Mouse (Mus musculus) cerebellum, adult 2 months (tissue): Measurements from ENCODE around the gene Fkbp6. TPM values are rescaled to one million over a fixed set of nuclear protein-coding genes. Genes with fewer than 3 reads are reported as not detected.

Experiments
- DNase-seq, 2 experiments: peaks; one replicate each; pipeline ENCODE4 v3.0.0; 2021
- H3K27ac ChIP-seq: fragments of 200-500 bp; 2 replicates; pipeline ENCODE4 v1.5.1; 2012; ENCODE audit warnings: low read length, control low read depth, inconsistent platforms; ENCODE audit not compliant: insufficient read depth
- H3K27me3 ChIP-seq: fragments of 200-500 bp; 2 replicates; pipeline ENCODE4 v1.6.1; 2012; ENCODE audit warnings: inconsistent platforms, mild to moderate bottlenecking, low read length, moderate library complexity; ENCODE audit not compliant: control insufficient read depth, insufficient read depth
- H3K4me1 ChIP-seq: fragments of 200-500 bp; 2 replicates; pipeline ENCODE4 v1.6.1; 2011; ENCODE audit warnings: low read length; ENCODE audit not compliant: control insufficient read depth, insufficient read depth
- H3K4me3 ChIP-seq: fragments of 200-500 bp; replicated peaks from 2 replicates; pipeline ENCODE3; 2011; ENCODE audit warnings: mild to moderate bottlenecking, low read depth, low read length, control low read depth; ENCODE audit not compliant: insufficient read depth
- CTCF ChIP-seq: fragments of 200-500 bp; IDR thresholded peaks from 2 replicates; pipeline ENCODE4 v1.5.1; 2011; ENCODE audit warnings: low read depth, mild to moderate bottlenecking, control low read depth, low read length, moderate library complexity, borderline replicate concordance; ENCODE audit not compliant: insufficient read depth
- POLR2A ChIP-seq: fragments of 200-500 bp; IDR thresholded peaks from 2 replicates; pipeline ENCODE4 v1.6.1; 2011; ENCODE audit warnings: low read length, control low read depth, borderline replicate concordance; ENCODE audit not compliant: insufficient read depth
- WGBS: fragments of 180-500 bp; shearing (Covaris S2); methylation state at CpG from one replicate; pipeline ENCODE4 v1.1.7; 2018; 5-methylcytosine and 5-hydroxymethylcytosine counted together
- polyA plus RNA-seq: library from polyadenylated mRNA; depleted of rRNA; stranded (reverse); fragments of >200 nt; gene quantifications from 2 replicates; pipeline ENCODE4 v1.2.3, GENCODE M21; 2012

The Fkbp6 gene
- polyA plus RNA-seq, 1 experiment = not detected

DNA sequence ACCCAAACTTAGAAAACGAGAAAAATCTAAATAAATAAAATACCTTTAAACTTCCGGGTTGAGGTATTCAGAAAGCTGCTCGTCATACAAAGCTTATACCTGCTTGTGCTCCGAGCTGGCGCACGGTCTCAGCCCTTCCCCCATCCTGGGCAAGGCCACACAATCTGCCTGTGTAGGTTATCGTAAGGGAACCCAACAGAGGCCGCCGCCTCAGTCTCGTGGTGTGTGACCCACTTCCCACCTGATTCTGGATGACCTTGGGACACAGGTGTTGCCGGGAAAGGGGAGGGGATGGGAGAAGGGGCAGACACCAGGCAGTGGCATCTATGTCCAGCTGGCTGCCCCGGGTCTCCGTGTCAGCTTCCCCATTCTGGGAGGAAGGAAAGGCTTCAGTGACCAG lies 1.8 kb upstream of the Fkbp6 start:
- DNase-seq = no peak
- H3K4me3 ChIP-seq = no peak overlapping the region
- no peaks in the 10 kb centered on the region for H3K4me1 ChIP-seq
- H3K27me3 ChIP-seq = no peaks in the 10 kb centered on the region
- WGBS = 81% methylated on average over 13 of the region's 13 CpGs
- no peak overlapping the region for H3K27ac ChIP-seq
- TF ChIP-seq POLR2A (no peak), CTCF (no peak)

DNA sequence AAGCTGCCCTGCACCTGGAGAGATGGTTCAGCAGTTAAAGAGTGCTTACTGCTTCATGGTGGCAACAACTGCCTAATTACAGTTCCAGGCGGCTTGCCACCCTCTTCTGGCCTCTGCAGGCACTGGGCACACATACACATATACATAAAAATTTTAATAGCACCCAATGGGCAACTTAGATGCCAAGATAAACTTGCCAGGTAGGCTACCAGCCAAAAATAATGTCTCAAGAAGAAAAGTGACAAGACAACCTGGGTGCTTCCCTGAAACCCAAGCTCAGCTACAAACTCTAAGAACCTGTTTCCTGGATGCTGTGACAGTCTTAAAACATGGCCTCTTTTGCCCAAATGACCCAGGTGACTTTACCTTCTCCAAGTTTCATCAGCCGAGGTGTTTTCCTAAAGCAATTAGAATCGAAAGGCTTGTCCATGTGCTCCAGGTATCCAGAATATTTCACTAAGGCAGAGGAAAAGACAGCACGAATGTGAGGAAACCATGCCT lies 2.3 kb downstream of the Fkbp6 start:
- TF ChIP-seq POLR2A = no peak
- no peak for TF ChIP-seq CTCF

DNA sequence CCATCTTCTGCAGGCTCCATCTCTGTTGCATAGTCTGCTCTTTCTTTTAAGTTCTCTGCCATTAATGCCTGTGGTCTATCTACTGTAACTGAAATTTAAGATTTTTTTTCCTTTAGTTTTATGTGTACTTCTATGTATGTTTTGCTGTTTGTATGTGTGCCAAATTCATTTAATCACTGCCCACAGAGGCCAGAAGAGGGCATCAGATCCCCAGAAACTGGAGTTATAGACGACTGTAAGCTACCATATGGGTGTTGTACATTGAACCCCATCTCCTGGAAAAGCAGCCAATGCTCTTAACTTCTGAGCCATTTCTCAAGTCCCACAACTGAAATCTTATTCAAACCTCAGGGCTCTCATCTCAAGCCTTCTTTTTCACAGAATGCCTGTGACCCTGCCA lies 3.4 kb downstream of the Fkbp6 start:
- peaks cover 4% of the 10 kb centered on the region; the same call in 1 of the 2 replicates for H3K4me1 ChIP-seq
- no peaks in the 10 kb centered on the region for H3K27me3 ChIP-seq
- WGBS = 6% methylated on average over 1 of the region's 1 CpGs
- no peak for DNase-seq
- no peak overlapping the region for H3K4me3 ChIP-seq
- no peak for TF ChIP-seq POLR2A
- H3K27ac ChIP-seq = no peak overlapping the region

More for the DNA sequence above, 2.3 kb downstream of the Fkbp6 start:
- H3K4me3 ChIP-seq = no peak overlapping the region
- peaks cover 4% of the 10 kb centered on the region; the same call in 1 of the 2 replicates for H3K4me1 ChIP-seq
- 62% methylated on average over 4 of the region's 4 CpGs for WGBS
- H3K27ac ChIP-seq = no peak overlapping the region
- no peaks in the 10 kb centered on the region for H3K27me3 ChIP-seq
- no peak for DNase-seq

GRCm38 (mm10) chr5:135345989-135346388 lies 3.9 kb downstream of the Fkbp6 start:
- TF ChIP-seq CTCF (no peak), POLR2A (no peak)
- H3K4me1 ChIP-seq = peaks cover 4% of the 10 kb centered on the region; the same call in 1 of the 2 replicates
- no peak overlapping the region for H3K27ac ChIP-seq
- DNase-seq = no peak
- H3K27me3 ChIP-seq = no peaks in the 10 kb centered on the region
- 28% methylated on average over 7 of the region's 7 CpGs for WGBS
- no peak overlapping the region for H3K4me3 ChIP-seq

DNA sequence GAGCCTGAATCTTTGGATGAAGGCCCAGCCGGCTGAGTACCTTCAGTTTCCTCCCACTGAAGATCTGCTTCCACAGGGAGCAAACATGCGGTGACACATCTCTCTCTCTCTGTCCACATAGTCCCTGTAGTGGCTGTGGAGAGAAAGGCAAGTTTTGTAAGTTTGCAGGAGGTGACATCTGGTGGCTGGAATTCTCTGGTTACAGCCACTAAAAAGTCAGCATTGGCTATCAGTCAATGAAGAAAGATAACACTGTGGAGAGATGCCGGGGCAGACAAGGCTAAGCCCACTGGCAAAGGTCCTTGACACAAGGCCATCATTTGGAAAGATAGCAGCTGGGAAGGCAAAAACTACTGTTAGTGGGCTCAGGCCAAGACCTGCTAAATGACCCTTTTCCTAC lies 12.3 kb downstream of the Fkbp6 start:
- H3K4me1 ChIP-seq = no peaks in the 10 kb centered on the region
- TF ChIP-seq POLR2A = no peak
- H3K27ac ChIP-seq = no peak overlapping the region
- H3K27me3 ChIP-seq = no peaks in the 10 kb centered on the region
- WGBS = 48% methylated on average over 3 of the region's 3 CpGs
- no peak overlapping the region for H3K4me3 ChIP-seq
- no peak for DNase-seq

DNA sequence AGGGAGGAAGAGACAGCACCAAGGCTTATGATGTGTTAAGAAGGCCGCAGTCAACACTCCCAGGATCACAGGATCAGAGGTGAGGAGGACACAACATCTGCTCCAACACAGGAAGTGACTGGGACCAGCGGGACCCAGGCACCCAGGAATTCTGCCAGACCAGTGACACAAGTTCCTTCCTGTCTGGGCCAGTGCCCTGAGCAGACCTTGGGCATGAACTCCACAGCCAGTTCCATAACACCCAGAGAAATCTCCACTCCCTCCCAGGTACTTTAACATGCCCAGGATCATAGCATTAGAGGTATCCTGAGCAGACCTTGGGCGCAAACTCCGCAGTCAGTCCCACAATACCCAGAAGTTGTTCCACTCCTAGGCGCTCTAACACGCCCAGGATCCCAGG lies 18.7 kb downstream of the Fkbp6 start:
- no peak for DNase-seq
- Histone ChIP-seq H3K4me3 (no peak overlapping the region), H3K4me1 (no peaks in the 10 kb centered on the region), H3K27ac (no peak overlapping the region), H3K27me3 (no peaks in the 10 kb centered on the region)
- 84% methylated on average over 6 of the region's 6 CpGs for WGBS
- TF ChIP-seq CTCF = no peak
- no peak for TF ChIP-seq POLR2A

DNA sequence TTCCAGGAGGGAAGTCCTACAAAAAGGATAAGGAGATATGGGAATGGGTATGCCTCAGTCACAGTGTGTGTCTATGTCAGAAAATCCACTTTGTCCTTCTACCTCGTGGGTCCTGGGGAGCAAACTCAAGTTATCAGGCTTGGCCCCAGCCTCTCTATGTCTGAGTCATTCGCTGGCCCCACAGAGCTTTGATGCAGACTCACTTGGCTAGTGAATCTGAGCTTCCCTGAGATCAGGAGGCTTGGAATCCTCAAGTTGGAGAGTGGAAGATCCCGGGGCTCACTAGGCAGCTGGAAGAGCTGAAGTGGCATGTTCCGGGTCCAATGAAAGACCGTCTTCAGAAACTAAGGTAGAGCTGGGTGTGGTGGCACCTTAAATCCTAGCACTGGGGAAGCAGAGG lies 19.6 kb downstream of the Fkbp6 start:
- H3K4me3 ChIP-seq = no peak overlapping the region
- no peak for DNase-seq
- H3K4me1 ChIP-seq = no peaks in the 10 kb centered on the region
- H3K27ac ChIP-seq = no peak overlapping the region
- WGBS = 81% methylated on average over 5 of the region's 5 CpGs
- TF ChIP-seq CTCF = no peak
- TF ChIP-seq POLR2A = no peak
- H3K27me3 ChIP-seq = no peaks in the 10 kb centered on the region

DNA sequence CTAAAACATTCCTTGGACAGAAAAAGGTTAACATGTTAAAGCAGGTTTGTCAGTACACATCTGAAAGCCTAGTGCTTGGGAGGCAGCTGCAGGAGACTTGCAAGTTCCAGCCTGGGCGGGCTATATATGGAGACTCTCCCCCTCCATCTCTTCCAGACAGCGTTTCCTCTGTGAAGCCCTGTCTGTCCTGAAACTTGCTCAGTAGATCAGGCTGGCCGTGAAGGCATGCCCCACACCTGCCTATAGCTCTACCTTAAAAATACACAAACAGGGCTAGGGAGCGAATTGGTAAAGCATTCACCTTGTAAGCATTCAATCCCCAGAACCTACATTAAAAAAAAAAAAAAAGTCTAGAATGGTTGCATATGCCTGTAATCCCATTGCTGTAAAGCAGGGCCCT lies 20.4 kb downstream of the Fkbp6 start:
- H3K27ac ChIP-seq = no peak overlapping the region
- no peak for DNase-seq
- H3K4me1 ChIP-seq = no peaks in the 10 kb centered on the region
- TF ChIP-seq CTCF (no peak), POLR2A (no peak)
- no peaks in the 10 kb centered on the region for H3K27me3 ChIP-seq
- H3K4me3 ChIP-seq = no peak overlapping the region
- 83% methylated on average over 4 of the region's 4 CpGs for WGBS

GRCm38 (mm10) chr5:135326121-135326659 lies 23.7 kb downstream of the Fkbp6 start:
- H3K4me3 ChIP-seq = no peak overlapping the region
- 15% methylated on average over 3 of the region's 3 CpGs for WGBS

More at GRCm38 (mm10) chr5:135326121-135326659, 23.7 kb downstream of the Fkbp6 start:
- DNase-seq = no peak
- TF ChIP-seq CTCF (no peak), POLR2A (no peak)
- no peaks in the 10 kb centered on the region for H3K4me1 ChIP-seq
- H3K27me3 ChIP-seq = no peaks in the 10 kb centered on the region
- no peak overlapping the region for H3K27ac ChIP-seq
